Mouse (Mus musculus) myocyte (in vitro differentiated cells): ENCODE measurements around the gene Ddx56. TPM values are rescaled to one million over a fixed set of nuclear protein-coding genes. Genes with fewer than 3 reads are reported as not detected.

ENCODE experiments used
- H3K27me3 ChIP-seq: one replicate; pipeline ENCODE4 v1.6.1; 2011; ENCODE audit not compliant: control insufficient read depth, insufficient read depth, insufficient read length
- H3K36me3 ChIP-seq: one replicate; pipeline ENCODE4 v1.6.1; 2011; ENCODE audit not compliant: control insufficient read depth, insufficient read depth
- H3K4me2 ChIP-seq: one replicate; pipeline ENCODE4 v1.6.1; 2011; ENCODE audit warnings: low read depth, control low read depth
- H3K4me3 ChIP-seq: one replicate; pipeline ENCODE4 v1.5.1; 2011; ENCODE audit warnings: mild to moderate bottlenecking, control low read depth, moderate library complexity
- H3K79me2 ChIP-seq: one replicate; pipeline ENCODE4 v1.6.1; 2011; ENCODE audit not compliant: control insufficient read depth, insufficient read depth
- H3ac ChIP-seq: one replicate; pipeline ENCODE4 v1.6.1; 2011; ENCODE audit not compliant: control insufficient read depth, insufficient read length
- CEBPB ChIP-seq: IDR thresholded peaks from 2 replicates; pipeline ENCODE4 v1.6.1; 2011; ENCODE audit warnings: mild to moderate bottlenecking, moderate library complexity; ENCODE audit not compliant: poor library complexity, insufficient read depth, severe bottlenecking
- E2F4 ChIP-seq: IDR thresholded peaks from one replicate; pipeline ENCODE4 v1.6.1; 2011; ENCODE audit warnings: mild to moderate bottlenecking, control low read depth, moderate library complexity; ENCODE audit not compliant: insufficient read depth
- MAX ChIP-seq: IDR thresholded peaks from one replicate; pipeline ENCODE4 v1.6.1; 2011; ENCODE audit warnings: low read depth, mild to moderate bottlenecking, control low read depth
- MYOD1 ChIP-seq, 3 experiments: IDR thresholded peaks; one replicate each; pipeline ENCODE4 v1.6.1; 2011; ENCODE audit warnings: control low read depth in 2 of 3, low read depth in 2 of 3, mild to moderate bottlenecking in 2 of 3, moderate library complexity in 1 of 3; ENCODE audit not compliant: insufficient read length in 2 of 3, control insufficient read depth in 1 of 3
- MYOG ChIP-seq, 3 experiments: IDR thresholded peaks; one replicate each; pipeline ENCODE4 v1.6.1; 2011; ENCODE audit warnings: control low read depth in 2 of 3, low read depth in 2 of 3, mild to moderate bottlenecking in 2 of 3; ENCODE audit not compliant: insufficient read length in 2 of 3, control insufficient read depth in 1 of 3, insufficient read depth in 1 of 3
- POLR2A ChIP-seq: IDR thresholded peaks from one replicate; pipeline ENCODE4 v1.6.1; 2011; ENCODE audit warnings: low read depth, mild to moderate bottlenecking, control low read depth, moderate library complexity; ENCODE audit not compliant: insufficient read length
- POLR2AphosphoS2 ChIP-seq: IDR thresholded peaks from one replicate; pipeline ENCODE4 v1.6.1; 2011; ENCODE audit warnings: low read depth, control low read depth; ENCODE audit not compliant: insufficient read length
- REST ChIP-seq: IDR thresholded peaks from one replicate; pipeline ENCODE4 v1.6.1; 2011; ENCODE audit warnings: mild to moderate bottlenecking, control low read depth, moderate library complexity; ENCODE audit not compliant: insufficient read depth, insufficient read length
- SRF ChIP-seq: IDR thresholded peaks from one replicate; pipeline ENCODE4 v1.6.1; 2011; ENCODE audit warnings: low read depth; ENCODE audit not compliant: control insufficient read depth, insufficient read length
- TCF12 ChIP-seq: IDR thresholded peaks from one replicate; pipeline ENCODE4 v1.6.1; 2011; ENCODE audit warnings: mild to moderate bottlenecking, control low read depth; ENCODE audit not compliant: poor library complexity, insufficient read depth, severe bottlenecking
- TCF3 ChIP-seq: IDR thresholded peaks from one replicate; pipeline ENCODE4 v1.6.1; 2011; ENCODE audit warnings: low read depth, control low read depth; ENCODE audit not compliant: insufficient read length
- USF1 ChIP-seq: IDR thresholded peaks from one replicate; pipeline ENCODE4 v1.6.1; 2011; ENCODE audit warnings: low read depth, mild to moderate bottlenecking, control low read depth, moderate library complexity
- polyA plus RNA-seq: library from polyadenylated mRNA; unstranded; fragments of >200 nt; fragmentation: generic; extraction: Trizol; gene quantifications from one replicate; pipeline ENCODE4 v1.2.1, GENCODE M21; 2012; ENCODE audit warnings: missing spikeins

The Ddx56 gene
- polyA plus RNA-seq, result 55.7 TPM

DNA sequence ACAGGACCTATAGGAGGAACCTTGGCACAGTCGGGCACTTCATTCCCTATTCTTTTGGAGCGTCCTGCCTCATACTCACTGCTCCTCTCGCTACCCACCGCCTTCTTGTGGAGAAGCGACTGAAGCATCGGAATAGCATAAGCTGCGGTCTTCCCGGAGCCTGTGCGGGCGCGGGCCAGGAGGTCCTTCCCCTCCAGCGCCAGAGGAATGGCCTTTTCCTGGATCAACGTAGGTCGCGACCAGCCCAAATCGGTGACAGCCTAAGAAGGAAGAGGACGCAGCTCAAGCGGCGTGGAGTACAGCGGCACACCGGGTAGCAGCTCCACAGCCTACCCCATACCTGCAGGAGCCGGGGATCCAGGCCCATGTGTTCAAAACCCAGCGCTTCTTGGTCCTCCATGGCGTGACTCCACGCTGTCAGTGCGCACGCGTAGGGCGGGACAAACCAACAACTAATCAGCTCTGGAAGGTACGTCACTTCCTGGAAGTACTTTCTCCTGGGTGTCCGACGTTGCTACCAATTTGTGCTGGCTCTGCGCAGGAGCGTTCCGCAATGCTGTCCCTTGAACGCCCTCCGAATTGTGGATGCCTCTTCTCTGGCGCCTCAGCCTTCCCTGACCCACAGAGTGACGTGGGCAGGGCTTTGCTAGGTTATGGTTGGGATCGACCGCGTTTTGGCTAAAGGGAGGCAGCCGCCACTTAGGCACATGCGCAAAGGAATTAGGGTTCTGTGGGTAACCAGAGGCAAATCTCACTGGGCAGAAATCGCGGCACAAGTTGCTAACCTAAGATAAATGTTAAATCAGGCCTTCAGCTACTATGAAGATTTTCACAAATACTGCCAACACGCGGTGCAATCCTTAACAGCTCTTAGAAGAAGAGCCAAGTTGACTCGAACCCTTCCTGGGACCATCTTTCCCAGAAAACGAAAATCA lies at the start of gene Ddx56:
Ddx56 (minus strand) TSS at position 453 of the 935 bp plus-strand sequence.
- Histone ChIP-seq H3K4me2 (peak within 1 kb of the TSS; percentile 99), H3K79me2 (peaks cover 29% of the 10 kb centered on the region), H3ac (peak within 1 kb of the TSS; percentile 65), H3K36me3 (peaks cover 39% of the 10 kb centered on the region), H3K27me3 (no peaks in the 10 kb centered on the region), H3K4me3 (peak within 1 kb of the TSS; percentile 99)
- peak; percentile 28 for TF ChIP-seq E2F4
- peak; percentile 69 for TF ChIP-seq MAX
- peak in 1 of 3 experiments; percentile 26 for TF ChIP-seq MYOG (IDR thresholded peaks at IDR 0.05; ENCODE audit: control insufficient read depth in 1 of 3, insufficient read depth in 1 of 3, insufficient read length in 2 of 3, low read depth in 2 of 3)
- no peak for TF ChIP-seq REST
- TF ChIP-seq POLR2AphosphoS2, result peak; percentile 92
- no peak for TF ChIP-seq TCF12
- no peak for TF ChIP-seq TCF3
- peak; percentile 49 for TF ChIP-seq USF1
- peak; percentile 91 for TF ChIP-seq POLR2A
- TF ChIP-seq MYOD1 (IDR thresholded peaks at IDR 0.05; ENCODE audit: control insufficient read depth in 1 of 3, insufficient read length in 2 of 3, low read depth in 2 of 3), result peak in 1 of 3 experiments; percentile 33
- peak; percentile 73 for TF ChIP-seq SRF
- TF ChIP-seq CEBPB, result no peak

DNA sequence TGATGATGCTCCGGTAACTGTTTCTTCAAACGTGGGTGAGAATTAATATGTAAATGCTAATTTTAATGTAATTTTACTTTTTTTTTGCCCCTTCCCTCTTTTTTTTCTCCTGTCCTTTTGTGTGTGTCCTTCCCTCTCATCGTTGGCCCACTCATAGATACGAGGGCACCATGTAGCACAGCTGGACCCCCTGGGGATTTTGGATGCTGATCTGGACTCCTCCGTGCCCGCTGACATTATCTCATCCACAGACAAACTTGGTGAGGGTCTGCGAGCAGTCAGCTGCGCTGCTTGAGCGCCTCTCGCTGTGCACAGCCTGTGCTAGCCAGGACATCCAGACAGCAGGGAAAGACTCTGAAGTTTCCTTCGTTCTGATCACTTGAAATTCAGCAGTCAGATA lies 49.2 kb upstream of the Ddx56 start:
- Histone ChIP-seq H3K4me3 (no peak overlapping the region), H3K79me2 (peaks cover 3% of the 10 kb centered on the region), H3ac (no peak overlapping the region), H3K27me3 (no peaks in the 10 kb centered on the region), H3K4me2 (no peak overlapping the region), H3K36me3 (peaks cover 18% of the 10 kb centered on the region)
- TF ChIP-seq MYOG (IDR thresholded peaks at IDR 0.05; ENCODE audit: control insufficient read depth in 1 of 3, insufficient read depth in 1 of 3, insufficient read length in 2 of 3, low read depth in 2 of 3) (no peak), USF1 (no peak), E2F4 (no peak), MYOD1 (IDR thresholded peaks at IDR 0.05; ENCODE audit: control insufficient read depth in 1 of 3, insufficient read length in 2 of 3, low read depth in 2 of 3) (no peak), REST (no peak), POLR2AphosphoS2 (no peak), MAX (no peak), CEBPB (no peak), TCF12 (no peak), POLR2A (no peak), TCF3 (no peak), SRF (no peak)

GRCm38 (mm10) chr11:6313874-6314406 lies 46.4 kb upstream of the Ddx56 start:
- no peak overlapping the region for H3ac ChIP-seq
- no peaks in the 10 kb centered on the region for H3K27me3 ChIP-seq
- peaks cover 3% of the 10 kb centered on the region for H3K79me2 ChIP-seq
- H3K4me3 ChIP-seq, result no peak overlapping the region
- H3K36me3 ChIP-seq, result peaks cover 12% of the 10 kb centered on the region
- H3K4me2 ChIP-seq, result no peak overlapping the region
- no peak for TF ChIP-seq SRF
- TF ChIP-seq MAX, result no peak
- TF ChIP-seq CEBPB, result no peak

- no peak overlapping the region for H3K4me2 ChIP-seq
- peaks cover 9% of the 10 kb centered on the region for H3K36me3 ChIP-seq
- no peak for TF ChIP-seq MYOG (IDR thresholded peaks at IDR 0.05; ENCODE audit: control insufficient read depth in 1 of 3, insufficient read depth in 1 of 3, insufficient read length in 2 of 3, low read depth in 2 of 3)
- peak in 2 of 3 experiments; percentile 5 to 13 for TF ChIP-seq MYOD1 (IDR thresholded peaks at IDR 0.05; ENCODE audit: control insufficient read depth in 1 of 3, insufficient read length in 2 of 3, low read depth in 2 of 3)
- TF ChIP-seq POLR2AphosphoS2, result no peak
- no peak for TF ChIP-seq MAX
- no peak for TF ChIP-seq USF1
- peaks cover 3% of the 10 kb centered on the region for H3K79me2 ChIP-seq
- H3K4me3 ChIP-seq, result no peak overlapping the region
- no peaks in the 10 kb centered on the region for H3K27me3 ChIP-seq
- no peak overlapping the region for H3ac ChIP-seq
These were observed 40.6 kb upstream of the Ddx56 start for GRCm38 (mm10) chr11:6308181-6308580.
